Mouse (Mus musculus): ENCODE measurements around the gene Gpbp1l1.

GRCm38 (mm10) chr4:116635197-116635596 is 77.7 kb downstream of the Gpbp1l1 start:
- no peak for TF ChIP-seq CTCF (IDR thresholded peaks at IDR 0.05; ENCODE audit: low read depth, low read length)
- no peak for TF ChIP-seq POLR2A (IDR thresholded peaks at IDR 0.05; ENCODE audit: insufficient read depth, low read length)
- no peak for TF ChIP-seq EP300 (IDR thresholded peaks at IDR 0.05; ENCODE audit: insufficient read depth, low read depth, low read length)

All from ES-Bruce4 (cell line).